Mouse (Mus musculus): Measurements from ENCODE around the gene Mrpl4.

DNA sequence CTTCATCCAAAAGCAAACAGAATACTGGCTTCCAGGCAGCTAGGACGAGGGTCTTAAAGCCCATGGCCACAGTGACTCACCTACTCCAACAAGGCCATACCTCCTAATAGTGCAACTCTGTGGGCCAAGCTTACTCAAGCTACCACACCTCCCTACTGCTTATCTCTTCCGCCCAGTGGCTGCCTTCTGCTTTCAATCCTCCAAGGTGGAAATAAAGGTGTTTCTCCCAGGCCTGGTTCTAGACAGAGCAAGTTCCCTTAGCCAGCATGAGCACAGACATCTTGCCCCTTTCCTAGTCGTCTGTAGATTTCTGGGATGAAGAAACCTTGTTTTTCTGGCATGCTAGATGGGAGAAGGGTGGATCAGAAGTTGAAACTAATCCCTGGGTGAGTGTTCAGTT, 37.2 kb downstream of the Mrpl4 start:
- TF ChIP-seq CTCF (IDR thresholded peaks at IDR 0.05; ENCODE audit: extremely low read depth, insufficient read depth, low read length) (no peak), POLR2A (IDR thresholded peaks at IDR 0.05; ENCODE audit: extremely low read depth, insufficient read depth, low read length) (no peak)

Measured in cortical plate, adult 2 months (tissue).